Mouse (Mus musculus): ENCODE measurements at regions not wholly inside any gene's neighbourhood (a gene's known extent, or its start where the extent isn't known, plus 50 kb on each side); places are given as distances from the start of the nearest gene placed in this dataset.
"Not testable (repeated sequence)": the region's sequence is repeated elsewhere in the genome, so short reads cannot be mapped to it uniquely, and the experiment has no call there.

DNA sequence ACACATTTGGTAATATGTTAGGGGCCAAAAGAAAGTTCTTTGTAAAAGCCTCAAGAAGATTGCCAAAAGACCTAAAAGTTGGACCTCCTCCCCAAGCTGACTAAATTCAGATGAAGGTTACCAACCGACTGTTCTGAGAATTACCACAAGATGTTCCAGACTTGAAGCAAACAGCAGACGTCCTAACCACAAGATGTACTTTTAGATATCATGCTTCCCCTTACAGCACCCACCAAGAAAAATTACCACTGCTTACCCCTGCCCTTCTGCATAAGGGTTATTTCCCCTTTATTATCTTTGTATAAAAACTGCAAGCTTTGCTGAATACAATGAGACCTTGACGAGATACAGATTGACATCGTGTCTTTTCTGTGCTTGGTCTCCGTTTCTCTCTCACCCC is 121.6 kb upstream of the Cst10 start:
- no peaks in the 10 kb centered on the region for H3K9me3 ChIP-seq

GRCm38 (mm10) chr2:149284199-149284598 is 120.7 kb upstream of the Cst10 start:
- Histone ChIP-seq H3K9ac (no peak overlapping the region), H3K27ac (no peak overlapping the region), H3K4me1 (no peaks in the 10 kb centered on the region), H3K9me3 (no peaks in the 10 kb centered on the region), H3K27me3 (replicated peaks) (no peaks in the 10 kb centered on the region), H3K4me3 (replicated peaks) (no peak overlapping the region), H3K4me2 (no peak overlapping the region), H3K36me3 (no peaks in the 10 kb centered on the region)
- no peak for ATAC-seq (ENCODE audit: insufficient read depth, low FRiP score, low read depth)
- 72% methylated on average over 1 of the region's 1 CpGs for WGBS

More for the DNA sequence above, 121.6 kb upstream of the Cst10 start:
- no peaks in the 10 kb centered on the region for H3K27me3 ChIP-seq (replicated peaks)
- no peak overlapping the region for H3K27ac ChIP-seq
- H3K9ac ChIP-seq = no peak overlapping the region
- H3K36me3 ChIP-seq = no peaks in the 10 kb centered on the region
- H3K4me1 ChIP-seq = no peaks in the 10 kb centered on the region
- 75% methylated on average over 5 of the region's 5 CpGs for WGBS
- no peak for ATAC-seq (ENCODE audit: insufficient read depth, low FRiP score, low read depth)
- no peak overlapping the region for H3K4me3 ChIP-seq (replicated peaks)
- H3K4me2 ChIP-seq = no peak overlapping the region

GRCm38 (mm10) chr2:149296936-149297335 is 107.9 kb upstream of the Cst10 start:
- WGBS = 82% methylated on average over 2 of the region's 2 CpGs
- H3K27me3 ChIP-seq (replicated peaks); H3K27ac ChIP-seq; H3K4me2 ChIP-seq; H3K36me3 ChIP-seq; H3K4me1 ChIP-seq; H3K9me3 ChIP-seq; ATAC-seq (ENCODE audit: insufficient read depth, low FRiP score, low read depth); H3K9ac ChIP-seq; H3K4me3 ChIP-seq (replicated peaks): not testable (repeated sequence)

- no peak overlapping the region for H3K4me3 ChIP-seq (replicated peaks)
- 82% methylated on average over 1 of the region's 1 CpGs for WGBS
- no peak overlapping the region for H3K4me2 ChIP-seq
- H3K36me3 ChIP-seq = no peaks in the 10 kb centered on the region
- no peaks in the 10 kb centered on the region for H3K27me3 ChIP-seq (replicated peaks)
- no peak for ATAC-seq (ENCODE audit: insufficient read depth, low FRiP score, low read depth)
- H3K4me1 ChIP-seq = no peaks in the 10 kb centered on the region
- no peak overlapping the region for H3K9ac ChIP-seq
- no peak overlapping the region for H3K27ac ChIP-seq
- 0 out of 2 replicates have a peak, but pooled peaks cover 6% of the 10 kb centered on the region for H3K9me3 ChIP-seq
Measured at GRCm38 (mm10) chr2:149305553-149305952, 99.3 kb upstream of the Cst10 start.

- Histone ChIP-seq H3K4me2 (no peak overlapping the region), H3K36me3 (no peaks in the 10 kb centered on the region), H3K9ac (no peak overlapping the region), H3K9me3 (no peaks in the 10 kb centered on the region), H3K27ac (no peak overlapping the region), H3K4me1 (no peaks in the 10 kb centered on the region), H3K27me3 (replicated peaks) (no peaks in the 10 kb centered on the region), H3K4me3 (replicated peaks) (no peak overlapping the region)
- WGBS = 6% methylated on average over 3 of the region's 3 CpGs
- ATAC-seq (ENCODE audit: insufficient read depth, low FRiP score, low read depth) = peak; percentile 50; the same call in 1 of the 2 replicates
Measured at GRCm38 (mm10) chr2:149350239-149350811, 54.5 kb upstream of the Cst10 start.

All from stomach, embryonic 15.5 days (tissue).